Mouse (Mus musculus): ENCODE measurements at regions not wholly inside any gene's neighbourhood (a gene's known extent, or its start where the extent isn't known, plus 50 kb on each side); places are given as distances from the start of the nearest gene placed in this dataset.

- 4% methylated on average over 49 of the region's 57 CpGs for WGBS
- Histone ChIP-seq H3K27ac (ENCODE audit: low read depth, low read length) (peak overlapping the region; percentile 97), H3K4me3 (ENCODE audit: low read depth, low read length) (peak overlapping the region; percentile 47), H3K9me3 (ENCODE audit: low read length) (no peaks in the 10 kb centered on the region), H3K36me3 (ENCODE audit: insufficient read depth) (no peaks in the 10 kb centered on the region), H3K27me3 (ENCODE audit: insufficient read depth, low read length) (no peaks in the 10 kb centered on the region), H3K4me1 (ENCODE audit: insufficient read depth) (peaks cover 18% of the 10 kb centered on the region), H3K9ac (peak overlapping the region; percentile 92), H3K4me2 (ENCODE audit: low read depth) (peak overlapping the region; percentile 93)
- ATAC-seq (peak; percentile 94), DNase-seq (peak; percentile 95)
- TF ChIP-seq CTCF (IDR thresholded peaks at IDR 0.05; ENCODE audit: low read depth), result no peak
These were observed 68.9 kb downstream of the Zfp706 start for GRCm38 (mm10) chr15:36938511-36939150.

- Histone ChIP-seq H3K4me2 (ENCODE audit: low read depth) (peak overlapping the region; percentile 93), H3K27me3 (ENCODE audit: insufficient read depth, low read length) (no peaks in the 10 kb centered on the region), H3K9me3 (ENCODE audit: low read length) (no peaks in the 10 kb centered on the region), H3K4me1 (ENCODE audit: insufficient read depth) (peaks cover 11% of the 10 kb centered on the region), H3K36me3 (ENCODE audit: insufficient read depth) (no peaks in the 10 kb centered on the region), H3K4me3 (ENCODE audit: low read depth, low read length) (peak overlapping the region; percentile 47), H3K27ac (ENCODE audit: low read depth, low read length) (peak overlapping the region; percentile 97), H3K9ac (peak overlapping the region; percentile 92)
- 25% methylated on average over 13 of the region's 13 CpGs for WGBS
- DNase-seq (peak; percentile 70), ATAC-seq (peak; percentile 11; the same call in 1 of the 2 replicates)
- no peak for TF ChIP-seq CTCF (IDR thresholded peaks at IDR 0.05; ENCODE audit: low read depth)
These were observed 69.6 kb downstream of the Zfp706 start for GRCm38 (mm10) chr15:36937757-36938498.

- Histone ChIP-seq H3K4me2 (ENCODE audit: low read depth) (no peak overlapping the region), H3K9me3 (ENCODE audit: low read length) (no peaks in the 10 kb centered on the region), H3K9ac (no peak overlapping the region), H3K4me3 (ENCODE audit: low read depth, low read length) (no peak overlapping the region), H3K4me1 (ENCODE audit: insufficient read depth) (peaks cover 9% of the 10 kb centered on the region; the same call in 1 of the 2 replicates), H3K27ac (ENCODE audit: low read depth, low read length) (peak overlapping the region; percentile 97; the same call in 1 of the 2 replicates), H3K27me3 (ENCODE audit: insufficient read depth, low read length) (no peaks in the 10 kb centered on the region), H3K36me3 (ENCODE audit: insufficient read depth) (no peaks in the 10 kb centered on the region)
- no peak for ATAC-seq
- no peak for DNase-seq
- WGBS, result 91% methylated on average over 11 of the region's 11 CpGs
- no peak for TF ChIP-seq CTCF (IDR thresholded peaks at IDR 0.05; ENCODE audit: low read depth)
These were observed 70.4 kb downstream of the Zfp706 start for GRCm38 (mm10) chr15:36937067-36937657.

- DNase-seq (no peak), ATAC-seq (no peak)
- H3K4me3 ChIP-seq (ENCODE audit: low read depth, low read length), result no peak overlapping the region
- peaks cover 9% of the 10 kb centered on the region; the same call in 1 of the 2 replicates for H3K4me1 ChIP-seq (ENCODE audit: insufficient read depth)
- no peaks in the 10 kb centered on the region for H3K36me3 ChIP-seq (ENCODE audit: insufficient read depth)
- 56% methylated on average over 2 of the region's 3 CpGs for WGBS
- no peak for TF ChIP-seq CTCF (IDR thresholded peaks at IDR 0.05; ENCODE audit: low read depth)
- H3K27me3 ChIP-seq (ENCODE audit: insufficient read depth, low read length), result no peaks in the 10 kb centered on the region
- no peak overlapping the region for H3K27ac ChIP-seq (ENCODE audit: low read depth, low read length)
- no peaks in the 10 kb centered on the region for H3K9me3 ChIP-seq (ENCODE audit: low read length)
- H3K4me2 ChIP-seq (ENCODE audit: low read depth), result no peak overlapping the region
- no peak overlapping the region for H3K9ac ChIP-seq
These were observed 72.8 kb downstream of the Zfp706 start for GRCm38 (mm10) chr15:36934801-36935200.

- Histone ChIP-seq H3K4me1 (ENCODE audit: insufficient read depth) (peaks cover 9% of the 10 kb centered on the region; the same call in 1 of the 2 replicates), H3K4me2 (ENCODE audit: low read depth) (no peak overlapping the region), H3K4me3 (ENCODE audit: low read depth, low read length) (no peak overlapping the region), H3K27ac (ENCODE audit: low read depth, low read length) (no peak overlapping the region), H3K27me3 (ENCODE audit: insufficient read depth, low read length) (no peaks in the 10 kb centered on the region), H3K9ac (no peak overlapping the region), H3K36me3 (ENCODE audit: insufficient read depth) (no peaks in the 10 kb centered on the region), H3K9me3 (ENCODE audit: low read length) (no peaks in the 10 kb centered on the region)
- no peak for DNase-seq
- ATAC-seq, result no peak
- no peak for TF ChIP-seq CTCF (IDR thresholded peaks at IDR 0.05; ENCODE audit: low read depth)
- 90% methylated on average over 2 of the region's 2 CpGs for WGBS
These were observed 74.0 kb downstream of the Zfp706 start for GRCm38 (mm10) chr15:36933581-36933991.

- no peaks in the 10 kb centered on the region for H3K36me3 ChIP-seq (ENCODE audit: insufficient read depth)
- ATAC-seq, result no peak
- H3K4me1 ChIP-seq (ENCODE audit: insufficient read depth), result no peaks in the 10 kb centered on the region
- no peak overlapping the region for H3K4me3 ChIP-seq (ENCODE audit: low read depth, low read length)
- H3K9me3 ChIP-seq (ENCODE audit: low read length), result no peaks in the 10 kb centered on the region
- no peak for TF ChIP-seq CTCF (IDR thresholded peaks at IDR 0.05; ENCODE audit: low read depth)
- H3K27ac ChIP-seq (ENCODE audit: low read depth, low read length), result no peak overlapping the region
- H3K9ac ChIP-seq, result no peak overlapping the region
- H3K27me3 ChIP-seq (ENCODE audit: insufficient read depth, low read length), result no peaks in the 10 kb centered on the region
- DNase-seq, result no peak
- 87% methylated on average over 2 of the region's 2 CpGs for WGBS
- no peak overlapping the region for H3K4me2 ChIP-seq (ENCODE audit: low read depth)
These were observed 76.1 kb downstream of the Zfp706 start for GRCm38 (mm10) chr15:36931460-36931859.

- no peaks in the 10 kb centered on the region for H3K4me1 ChIP-seq (ENCODE audit: insufficient read depth)
- WGBS, result 83% methylated on average over 6 of the region's 6 CpGs
- H3K27ac ChIP-seq (ENCODE audit: low read depth, low read length), result no peak overlapping the region
- ATAC-seq (no peak), DNase-seq (no peak)
- H3K4me2 ChIP-seq (ENCODE audit: low read depth), result no peak overlapping the region
- TF ChIP-seq CTCF (IDR thresholded peaks at IDR 0.05; ENCODE audit: low read depth), result no peak
- no peaks in the 10 kb centered on the region for H3K36me3 ChIP-seq (ENCODE audit: insufficient read depth)
- no peaks in the 10 kb centered on the region for H3K9me3 ChIP-seq (ENCODE audit: low read length)
- no peaks in the 10 kb centered on the region for H3K27me3 ChIP-seq (ENCODE audit: insufficient read depth, low read length)
- no peak overlapping the region for H3K4me3 ChIP-seq (ENCODE audit: low read depth, low read length)
- no peak overlapping the region for H3K9ac ChIP-seq
These were observed 77.1 kb downstream of the Zfp706 start for GRCm38 (mm10) chr15:36930433-36930832.

Measured in forebrain, postnatal 0 days (tissue).